Mouse (Mus musculus) MEL (cell line): ENCODE data around the gene G6pdx. TPM values are rescaled to one million over a fixed set of nuclear protein-coding genes. Genes with fewer than 3 reads are reported as not detected.

Experiments
- DNase-seq: peaks from one replicate; pipeline ENCODE4 v3.0.0; 2011; ENCODE audit warnings: low read depth, low spot score
- H3K27ac ChIP-seq: 2 replicates; pipeline ENCODE4 v1.5.1; 2012; ENCODE audit warnings: low read depth, mild to moderate bottlenecking, control low read depth, low read length, moderate library complexity; ENCODE audit not compliant: control insufficient read depth
- H3K27me3 ChIP-seq, 2 experiments: fragments of 150-350 bp in 1 of 2; sonication (generic) in 1 of 2; 2 replicates each; pipeline ENCODE4 v1.6.1; 2012; ENCODE audit warnings: low read length in 2 of 2, mild to moderate bottlenecking in 2 of 2, improper control_type of control experiment in 1 of 2, moderate library complexity in 1 of 2; ENCODE audit not compliant: insufficient read depth in 2 of 2, control insufficient read depth in 1 of 2
- H3K36me3 ChIP-seq, 2 experiments: 2 replicates each; pipeline ENCODE4 v1.6.1; 2012 to 2014; ENCODE audit warnings: low read length in 2 of 2, improper control_type of control experiment in 1 of 2, inconsistent platforms in 1 of 2, mild to moderate bottlenecking in 1 of 2; ENCODE audit not compliant: insufficient read depth in 2 of 2, control insufficient read depth in 1 of 2
- H3K4me1 ChIP-seq, 2 experiments: fragments of 150-350 bp in 1 of 2; sonication (generic) in 1 of 2; 2 replicates each; pipeline ENCODE4 v1.6.1; 2012; ENCODE audit warnings: low read length in 2 of 2, improper control_type of control experiment in 1 of 2, mild to moderate bottlenecking in 1 of 2; ENCODE audit not compliant: insufficient read depth in 2 of 2, control insufficient read depth in 1 of 2
- H3K4me3 ChIP-seq, 2 experiments: fragments of 150-350 bp in 1 of 2; sonication (generic) in 1 of 2; 2 replicates each; pipeline ENCODE4 v1.5.1; 2012; ENCODE audit warnings: low read depth in 2 of 2, low read length in 2 of 2, mild to moderate bottlenecking in 2 of 2, moderate library complexity in 2 of 2, control low read depth in 1 of 2, improper control_type of control experiment in 1 of 2; ENCODE audit not compliant: control insufficient read depth in 1 of 2, insufficient read depth in 1 of 2
- H3K79me2 ChIP-seq: 2 replicates; pipeline ENCODE4 v1.6.1; 2012; ENCODE audit warnings: mild to moderate bottlenecking, low read length, moderate library complexity; ENCODE audit not compliant: control insufficient read depth, poor library complexity, insufficient read depth
- H3K9ac ChIP-seq: 2 replicates; pipeline ENCODE4 v1.6.1; 2012; ENCODE audit warnings: low read depth, mild to moderate bottlenecking, control low read depth, low read length, moderate library complexity; ENCODE audit not compliant: control insufficient read depth, poor library complexity, severe bottlenecking
- H3K9me3 ChIP-seq: fragments of 150-350 bp; sonication (generic); replicated peaks from 2 replicates; pipeline ENCODE4 v1.6.1; 2012; ENCODE audit warnings: mild to moderate bottlenecking, low read length, improper control_type of control experiment, moderate library complexity; ENCODE audit not compliant: insufficient read depth
- CHD1 ChIP-seq: IDR thresholded peaks from 2 replicates; pipeline ENCODE4 v1.6.1; 2012; ENCODE audit warnings: low read depth, mild to moderate bottlenecking, inconsistent platforms, low read length, improper control_type of control experiment
- CTCF ChIP-seq, 3 experiments: IDR thresholded peaks in 2 of 3; conservative IDR thresholded peaks in 1 of 3; 2 replicates each; pipeline ENCODE4 v1.5.1; 2011 to 2012; ENCODE audit warnings: low read length in 3 of 3, low read depth in 2 of 3, mild to moderate bottlenecking in 2 of 3, improper control_type of control experiment in 1 of 3, inconsistent platforms in 1 of 3, mixed read lengths in 1 of 3, moderate library complexity in 1 of 3; ENCODE audit not compliant: control insufficient read depth in 1 of 3, insufficient read depth in 1 of 3, poor library complexity in 1 of 3, severe bottlenecking in 1 of 3
- E2F4 ChIP-seq: IDR thresholded peaks from 2 replicates; pipeline ENCODE4 v1.6.1; 2011; ENCODE audit warnings: low read depth, low read length, improper control_type of control experiment, borderline replicate concordance
- EP300 ChIP-seq, 2 experiments: IDR thresholded peaks; 2 replicates each; pipeline ENCODE4 v1.6.1; 2011; ENCODE audit warnings: improper control_type of control experiment in 2 of 2, low read length in 2 of 2, low read depth in 1 of 2, mild to moderate bottlenecking in 1 of 2
- GATA1 ChIP-seq: IDR thresholded peaks from 2 replicates; pipeline ENCODE4 v1.6.1; 2011; ENCODE audit warnings: low read depth, low read length, improper control_type of control experiment
- HCFC1 ChIP-seq: IDR thresholded peaks from 2 replicates; pipeline ENCODE4 v1.6.1; 2012; ENCODE audit warnings: low read depth, mild to moderate bottlenecking, inconsistent platforms, low read length, improper control_type of control experiment, moderate library complexity
- JUND ChIP-seq: IDR thresholded peaks from 2 replicates; pipeline ENCODE4 v1.6.1; 2011; ENCODE audit warnings: low read depth, mild to moderate bottlenecking, improper control_type of control experiment, low read length
- MAFK ChIP-seq: IDR thresholded peaks from 2 replicates; pipeline ENCODE4 v1.6.1; 2011; ENCODE audit warnings: low read depth, mild to moderate bottlenecking, low read length, improper control_type of control experiment, borderline replicate concordance
- MXI1 ChIP-seq: IDR thresholded peaks from 2 replicates; pipeline ENCODE4 v1.6.1; 2011; ENCODE audit warnings: mild to moderate bottlenecking, low read depth, low read length, improper control_type of control experiment
- MYC ChIP-seq: IDR thresholded peaks from 2 replicates; pipeline ENCODE4 v1.6.1; 2011; ENCODE audit warnings: low read depth, mild to moderate bottlenecking, low read length, improper control_type of control experiment, moderate library complexity
- NELFE ChIP-seq: IDR thresholded peaks from 2 replicates; pipeline ENCODE4 v1.6.1; 2011; ENCODE audit warnings: low read depth, low read length, improper control_type of control experiment
- POLR2A ChIP-seq, 2 experiments: IDR thresholded peaks; 2 replicates each; pipeline ENCODE4 v1.6.1; 2011 to 2012; ENCODE audit warnings: low read length in 2 of 2, mild to moderate bottlenecking in 2 of 2, control low read depth in 1 of 2, improper control_type of control experiment in 1 of 2, low read depth in 1 of 2, moderate library complexity in 1 of 2; ENCODE audit not compliant: control insufficient read depth in 1 of 2, insufficient read depth in 1 of 2, poor library complexity in 1 of 2
- POLR2AphosphoS2 ChIP-seq: IDR thresholded peaks from 2 replicates; pipeline ENCODE4 v1.6.1; 2011; ENCODE audit warnings: low read length, improper control_type of control experiment
- RAD21 ChIP-seq: IDR thresholded peaks from 2 replicates; pipeline ENCODE4 v1.6.1; 2011; ENCODE audit warnings: mild to moderate bottlenecking, low read depth, low read length, improper control_type of control experiment
- TAL1 ChIP-seq: IDR thresholded peaks from 2 replicates; pipeline ENCODE4 v1.6.1; 2012; ENCODE audit warnings: mild to moderate bottlenecking, inconsistent platforms, low read length, moderate library complexity, mixed read lengths
- TBP ChIP-seq: IDR thresholded peaks from 2 replicates; pipeline ENCODE4 v1.8.0; 2011; ENCODE audit warnings: low read depth, low read length, improper control_type of control experiment
- TCF12 ChIP-seq: IDR thresholded peaks from 2 replicates; pipeline ENCODE4 v1.6.1; 2014; ENCODE audit warnings: low read depth, mild to moderate bottlenecking, inconsistent platforms, low read length, improper control_type of control experiment, moderate library complexity
- ZMIZ1 ChIP-seq: IDR thresholded peaks from 2 replicates; pipeline ENCODE4 v1.6.1; 2012; ENCODE audit warnings: low read depth, mild to moderate bottlenecking, inconsistent platforms, low read length, improper control_type of control experiment, moderate library complexity
- polyA plus RNA-seq, 2 experiments: library from polyadenylated mRNA; stranded (reverse) in 1 of 2; unstranded in 1 of 2; fragments of >175 nt in 1 of 2; fragments of >200 nt in 1 of 2; gene quantifications; 2 replicates each; pipeline versions ENCODE4 v1.2.1 to v1.2.4; 2012; ENCODE audit warnings: low replicate concordance in 2 of 2, low read depth in 1 of 2; ENCODE audit not compliant: insufficient read length in 2 of 2, insufficient read depth in 1 of 2, missing spikeins in 1 of 2
- total RNA-seq: library from RNA; depleted of rRNA; stranded (reverse); fragments of 300-350 nt; gene quantifications from 2 replicates; pipeline ENCODE4 v1.2.3, GENCODE M21; 2012

The G6pdx gene
- total and polyA plus RNA-seq, 3 experiments = 27.9 to 54.1 TPM; not detected in 1

GRCm38 (mm10) chrX:74392535-74393443, 36.2 kb downstream of the G6pdx start, which contains the start of the genes Fam3a and Ikbkg:
Fam3a (minus strand) TSS chrX:74393272.
Ikbkg (plus strand) TSS chrX:74393290.
- Histone ChIP-seq H3K79me2 (no peaks in the 10 kb centered on the region; the same call in 1 of the 2 replicates), H3K4me3 (peak within 1 kb of the TSS; percentile 80 to 85), H3K27ac (peak within 1 kb of the TSS; percentile 83), H3K4me1 (peaks cover 0 to 6% of the 10 kb centered on the region in 2 experiments; a peak in 1 of 4 replicates), H3K9ac (peak within 1 kb of the TSS; percentile 79), H3K36me3 (peaks cover 0 to 10% of the 10 kb centered on the region in 2 experiments; a peak in 2 of 4 replicates), H3K27me3 (no peaks in the 10 kb centered on the region), H3K9me3 (no peaks in the 10 kb centered on the region)
- TF ChIP-seq MXI1 (peak; percentile 35; the same call in 1 of the 2 replicates), ZMIZ1 (no peak), EP300 (IDR thresholded peaks at IDR 0.05; ENCODE audit: low read depth in 1 of 2, low read length in 2 of 2) (no peak), TBP (peak; percentile 65; the same call in 1 of the 2 replicates), TAL1 (peak; percentile 46), CTCF (IDR thresholded peaks at IDR 0.05 in 2 of 3, conservative IDR thresholded peaks at IDR 0.05 in 1 of 3; ENCODE audit: control insufficient read depth in 1 of 3, insufficient read depth in 1 of 3, low read depth in 2 of 3, low read length in 3 of 3, poor library complexity in 1 of 3, severe bottlenecking in 1 of 3) (peak in 1 of 3 experiments; percentile 20; a peak in 1 of 6 replicates), POLR2AphosphoS2 (no peak), E2F4 (no peak), NELFE (peak; percentile 73), TCF12 (peak; percentile 32; the same call in 1 of the 2 replicates), MAFK (no peak), RAD21 (peak; percentile 0; the same call in 1 of the 2 replicates), JUND (peak; percentile 42; the same call in 1 of the 2 replicates), GATA1 (0 out of 2 replicates have a peak, but pooled peaks have one; percentile 33), POLR2A (IDR thresholded peaks at IDR 0.05; ENCODE audit: control insufficient read depth in 1 of 2, insufficient read depth in 1 of 2, low read depth in 1 of 2, low read length in 2 of 2, poor library complexity in 1 of 2) (peak; percentile 44 to 80; a peak in 3 of 4 replicates), HCFC1 (peak; percentile 73), MYC (no peak)
- peak; percentile 94 for DNase-seq

DNA sequence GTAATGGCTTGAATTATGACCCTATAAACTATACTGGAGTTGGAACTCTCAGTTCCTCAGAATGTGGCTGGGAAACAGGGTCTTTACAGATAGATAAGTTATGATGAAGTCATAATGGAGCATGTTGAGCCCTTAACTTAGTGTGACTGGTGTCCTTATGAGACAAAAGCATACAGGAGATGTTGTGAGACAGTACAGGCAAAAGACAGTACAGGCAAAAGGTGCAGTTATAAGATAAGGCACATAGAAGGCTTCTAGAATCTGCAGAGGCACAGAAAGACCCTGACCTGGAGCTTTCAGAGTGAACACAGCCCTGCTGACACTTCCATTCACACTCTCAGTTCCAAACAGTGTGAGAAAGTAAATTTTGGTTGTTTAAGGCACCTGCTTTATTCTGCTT, 40.8 kb downstream of the G6pdx start:
- peaks cover 0 to 7% of the 10 kb centered on the region in 2 experiments; a peak in 2 of 4 replicates for H3K36me3 ChIP-seq
- no peak overlapping the region for H3K27ac ChIP-seq

More for the DNA sequence above, 40.8 kb downstream of the G6pdx start:
- Histone ChIP-seq H3K79me2 (no peaks in the 10 kb centered on the region; the same call in 1 of the 2 replicates), H3K9ac (no peak overlapping the region), H3K4me1 (peaks cover 0 to 5% of the 10 kb centered on the region in 2 experiments; a peak in 1 of 4 replicates), H3K9me3 (no peaks in the 10 kb centered on the region), H3K4me3 (no peak overlapping the region), H3K27me3 (no peaks in the 10 kb centered on the region)
- DNase-seq = peak; percentile 39
- peak; percentile 83 for TF ChIP-seq TAL1
- peak in 1 of 2 experiments; percentile 21; a peak in 1 of 4 replicates for TF ChIP-seq EP300 (IDR thresholded peaks at IDR 0.05; ENCODE audit: low read depth in 1 of 2, low read length in 2 of 2)
- TF ChIP-seq CHD1 = no peak
- TF ChIP-seq GATA1 = peak; percentile 25; the same call in 1 of the 2 replicates
